Mouse (Mus musculus): Measurements from ENCODE around the gene Smarcc1. TPM values are rescaled to one million over a fixed set of nuclear protein-coding genes. Genes with fewer than 3 reads are reported as not detected.

The Smarcc1 gene
- total and polyA plus RNA-seq, 3 experiments = 26.4 to 58.3 (median 46.1) TPM

DNA sequence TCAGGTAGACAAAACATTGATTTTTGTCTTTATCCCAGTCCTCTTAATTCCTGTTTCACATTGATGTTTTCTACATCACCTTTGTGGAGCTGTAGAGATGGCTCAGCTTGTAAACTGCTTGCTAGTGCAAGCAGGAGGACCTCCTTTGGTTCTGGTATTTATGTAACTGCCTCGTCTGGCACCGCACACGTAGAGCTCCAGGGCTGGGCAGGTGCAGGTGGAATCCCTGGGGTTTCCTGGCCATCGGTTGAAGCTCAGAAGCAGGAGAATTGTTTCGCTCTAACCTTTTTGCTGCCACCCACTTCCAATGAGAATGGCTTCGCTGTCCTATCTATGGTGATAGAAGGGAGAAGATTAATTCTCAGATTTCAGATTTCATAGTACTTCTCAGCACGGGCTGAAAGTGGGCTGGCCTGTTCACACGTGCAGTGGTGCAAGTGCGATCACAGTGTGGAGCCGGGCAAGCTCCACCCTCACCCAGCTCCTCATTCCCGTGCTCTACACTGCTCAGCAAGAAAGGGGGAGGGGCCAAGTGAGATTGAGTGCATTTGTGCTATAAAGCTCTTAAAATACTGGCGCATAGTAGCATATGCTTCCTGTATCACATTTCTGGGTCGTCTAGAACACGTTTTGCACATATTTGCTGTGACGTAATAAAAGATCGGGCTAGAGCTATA, 113.0 kb downstream of the Smarcc1 start:
- no peak for DNase-seq

DNA sequence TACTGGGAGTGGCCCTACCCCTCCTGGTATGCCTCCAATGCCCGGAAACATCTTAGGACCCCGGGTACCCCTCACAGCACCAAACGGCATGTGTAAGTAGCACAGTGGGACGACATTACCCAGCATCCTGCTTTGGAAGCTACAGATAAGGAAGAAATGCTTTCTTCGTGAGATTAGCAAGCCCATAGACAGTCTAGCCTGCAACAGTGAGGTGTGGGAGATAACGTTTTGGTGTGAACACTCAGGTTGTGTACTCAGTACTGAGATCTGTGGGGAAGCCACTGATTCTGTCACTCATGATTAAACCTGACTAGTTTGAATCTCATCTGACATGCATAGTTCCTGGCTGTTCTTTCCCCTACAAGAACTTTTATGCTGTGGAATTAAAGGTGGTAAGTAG, 117.5 kb downstream of the Smarcc1 start:
- DNase-seq = no peak

GRCm38 (mm10) chr9:110243221-110243833, 125.8 kb downstream of the Smarcc1 start, which contains the start of gene Cspg5:
Gene Cspg5 (plus strand): TSS chr9:110243783.
- no peak for DNase-seq

DNA sequence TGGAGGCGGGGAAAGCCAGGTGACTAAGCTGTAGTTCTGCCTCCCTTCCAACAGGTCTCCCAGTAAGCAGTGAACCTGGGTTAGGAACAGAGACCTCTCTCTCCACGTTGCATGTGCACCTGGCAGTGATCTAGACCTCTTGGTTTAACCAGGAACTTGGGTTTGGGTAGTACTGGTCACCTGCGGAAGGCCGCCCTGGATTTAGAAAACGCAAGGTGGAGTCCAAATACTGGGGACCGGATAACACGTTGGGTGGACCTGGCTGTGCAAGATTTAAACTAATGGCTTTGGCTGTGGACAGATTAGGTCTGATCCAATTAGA, 127.0 kb downstream of the Smarcc1 start:
- DNase-seq = no peak

- peak; percentile 82 for DNase-seq
Observed at GRCm38 (mm10) chr9:110244889-110245589, 127.5 kb downstream of the Smarcc1 start.

DNA sequence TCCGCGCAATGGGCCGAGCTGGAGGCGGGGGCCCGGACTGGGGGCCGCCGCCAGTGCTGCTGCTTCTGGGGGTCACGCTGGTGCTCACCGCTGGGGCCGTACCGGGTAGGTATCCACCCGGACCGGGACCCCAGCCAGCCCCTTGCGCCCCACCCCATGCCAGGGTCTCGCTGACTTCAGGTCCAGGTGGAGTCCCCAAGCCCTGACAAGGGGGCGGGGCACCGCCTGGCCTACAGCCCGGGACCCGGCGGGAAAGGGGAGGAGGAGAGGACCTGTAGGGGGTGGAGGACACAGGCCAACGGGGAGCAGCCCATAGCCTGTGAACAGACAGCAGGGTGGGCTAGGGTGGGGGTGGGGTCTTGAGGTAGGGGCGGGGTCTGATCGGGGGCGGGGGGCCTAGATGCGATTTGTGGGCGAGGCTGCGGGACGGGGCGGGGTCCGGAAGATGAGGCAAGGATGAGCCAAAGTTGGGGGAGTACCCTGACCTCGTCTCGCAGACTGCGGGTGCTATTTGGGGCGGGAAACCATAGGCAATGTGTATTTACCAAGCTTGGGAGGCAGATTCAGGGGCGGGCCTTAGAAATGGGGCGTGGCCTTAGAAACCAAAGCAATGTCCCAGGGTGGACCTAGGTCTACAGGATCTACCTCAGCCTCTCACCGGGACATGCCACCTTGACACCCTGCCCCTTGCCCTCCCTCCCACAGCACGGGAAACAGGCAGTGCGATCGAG, 128.2 kb downstream of the Smarcc1 start:
- peak; percentile 82 for DNase-seq

- DNase-seq = no peak
Observed at GRCm38 (mm10) chr9:110246321-110246640, 128.8 kb downstream of the Smarcc1 start.

- no peak for DNase-seq
Observed at GRCm38 (mm10) chr9:110247049-110247448, 129.5 kb downstream of the Smarcc1 start.

DNA sequence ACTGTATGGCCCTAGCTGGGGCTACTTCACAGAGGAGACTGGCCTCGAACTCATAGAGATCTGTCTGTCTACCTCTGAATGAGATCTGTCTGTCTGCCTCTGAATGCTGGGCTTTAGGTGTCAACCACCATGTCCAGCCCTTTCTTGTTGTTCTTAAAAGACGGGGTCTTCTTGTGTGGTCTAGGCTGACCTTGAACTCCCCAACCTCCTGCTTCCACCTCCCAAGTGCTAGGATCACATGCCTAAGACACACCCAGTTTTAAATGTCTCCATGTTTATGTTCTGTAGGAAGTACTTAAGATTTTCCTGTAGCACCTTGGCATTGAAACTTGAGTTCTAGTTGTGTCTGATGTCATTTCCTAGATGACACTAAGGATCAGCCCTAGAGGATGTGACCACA, 131.4 kb downstream of the Smarcc1 start:
- DNase-seq = no peak

DNA sequence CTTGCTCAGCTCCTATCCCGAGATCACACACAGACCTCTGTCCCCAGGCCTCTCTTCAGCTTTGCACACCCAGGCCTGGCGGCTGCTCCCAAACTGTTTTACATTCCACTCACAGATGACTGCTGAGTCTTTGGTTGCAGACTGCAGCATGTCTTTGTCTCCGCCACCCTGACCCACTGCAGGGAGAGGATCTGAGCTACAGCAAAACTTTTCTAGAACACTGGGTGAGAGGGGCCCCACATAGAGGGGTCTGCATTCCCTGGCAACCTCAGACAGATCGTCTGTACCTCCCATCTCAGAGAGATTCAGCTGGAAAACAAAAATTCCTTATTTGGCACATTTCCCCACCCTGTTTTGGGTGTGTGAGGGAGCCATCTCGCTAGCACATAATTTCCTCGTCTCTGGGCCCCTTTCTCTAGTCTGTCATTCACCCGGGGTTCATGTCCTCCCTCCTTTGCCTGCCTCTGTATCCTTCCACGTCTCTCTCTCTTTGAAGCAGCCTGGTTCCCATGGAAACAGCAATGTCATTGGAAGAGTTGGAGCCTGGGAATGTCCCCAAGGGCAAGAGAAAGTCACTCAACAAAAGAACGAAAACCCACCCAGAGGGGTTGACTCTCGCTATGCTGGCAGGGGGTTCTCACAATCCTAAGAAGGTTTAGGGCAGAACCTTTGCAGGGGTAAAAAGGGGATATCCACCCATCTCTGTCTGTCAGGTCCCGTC, 132.5 kb downstream of the Smarcc1 start:
- peak; percentile 23 for DNase-seq

DNA sequence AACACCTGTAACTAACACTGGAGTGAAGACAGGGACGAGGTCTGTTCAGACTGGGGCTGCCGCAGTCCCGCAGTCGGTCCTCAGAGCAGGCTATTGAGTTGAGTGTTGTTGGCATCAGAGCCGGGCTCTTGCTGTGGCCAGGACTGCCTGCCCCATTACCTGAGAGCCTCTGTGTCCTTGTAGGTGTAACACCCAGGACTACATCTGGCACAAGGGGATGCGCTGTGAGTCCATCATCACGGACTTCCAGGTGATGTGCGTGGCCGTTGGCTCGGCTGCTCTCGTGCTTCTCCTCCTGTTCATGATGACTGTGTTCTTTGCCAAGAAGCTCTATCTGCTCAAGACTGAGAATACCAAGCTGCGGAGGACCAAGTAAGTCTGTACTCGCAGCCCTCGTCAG, 133.3 kb downstream of the Smarcc1 start:
- DNase-seq = no peak

- no peak for DNase-seq
Observed at GRCm38 (mm10) chr9:110255407-110256019, 138.0 kb downstream of the Smarcc1 start.

DNA sequence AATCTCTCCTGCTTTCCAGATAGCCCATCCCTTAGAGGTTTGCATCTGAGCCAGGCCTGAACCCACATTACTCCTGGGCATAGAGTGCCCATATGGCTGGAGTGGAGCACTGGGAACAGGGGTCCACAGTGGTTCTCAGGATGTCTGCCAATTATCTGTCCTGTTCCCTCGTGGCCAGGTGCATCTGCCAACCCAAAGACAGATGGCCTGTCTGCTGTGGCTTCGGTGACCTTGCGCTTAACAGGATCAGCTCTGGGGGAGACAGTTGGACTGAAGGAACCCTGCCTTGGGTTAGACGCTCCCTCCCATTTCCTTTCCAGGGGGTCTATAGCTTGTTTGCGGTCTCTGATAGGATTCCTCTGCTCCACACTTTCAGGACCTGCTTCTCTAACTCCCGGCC, 141.1 kb downstream of the Smarcc1 start:
- DNase-seq = no peak

DNA sequence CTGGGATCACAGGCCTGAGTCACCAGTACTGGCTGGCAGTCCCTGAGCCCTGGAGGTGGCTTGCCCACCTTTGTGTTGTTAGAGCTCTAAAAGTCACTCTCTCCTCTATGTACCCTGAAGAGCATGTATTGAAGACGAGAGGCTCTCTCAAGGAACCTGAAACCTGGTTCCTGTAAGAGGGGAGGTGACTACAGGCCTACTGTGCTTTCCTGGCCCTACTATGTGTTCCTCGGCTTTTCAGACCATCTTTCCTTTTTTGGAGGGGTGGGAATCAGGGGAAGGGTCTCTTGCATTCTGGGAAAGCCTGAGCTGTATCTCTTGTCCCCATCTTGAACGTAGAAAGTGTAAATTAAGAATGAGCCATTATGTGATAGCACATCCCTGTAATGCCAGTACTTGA, 141.6 kb downstream of the Smarcc1 start:
- DNase-seq = no peak

GRCm38 (mm10) chr9:110263181-110263580, 145.7 kb downstream of the Smarcc1 start:
- no peak for DNase-seq

- no peak for DNase-seq
Observed at GRCm38 (mm10) chr9:110264991-110265390, 147.5 kb downstream of the Smarcc1 start.

GRCm38 (mm10) chr9:110268416-110268815, 150.9 kb downstream of the Smarcc1 start:
- DNase-seq = no peak

GRCm38 (mm10) chr9:110272330-110272729, 154.8 kb downstream of the Smarcc1 start:
- no peak for DNase-seq

DNA sequence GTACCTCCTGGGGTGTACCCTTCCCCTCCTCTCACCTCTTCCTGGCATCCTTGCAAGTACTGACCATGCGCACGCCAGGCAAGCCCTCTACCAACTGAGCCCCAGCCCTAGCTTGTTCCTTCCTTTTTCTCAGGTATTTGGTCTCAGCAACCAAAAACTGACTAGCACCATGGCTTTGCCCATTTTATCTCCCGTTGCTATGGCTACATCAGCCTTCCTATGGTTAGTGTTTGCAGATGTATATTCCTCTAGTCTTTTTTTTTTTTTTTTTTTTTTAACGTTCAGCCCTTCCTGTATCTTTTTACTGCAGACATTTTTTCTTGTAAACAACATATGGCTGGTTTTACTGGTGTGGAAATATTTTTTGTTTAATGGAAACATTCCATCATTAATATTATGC, 156.0 kb downstream of the Smarcc1 start:
- no peak for DNase-seq

DNA sequence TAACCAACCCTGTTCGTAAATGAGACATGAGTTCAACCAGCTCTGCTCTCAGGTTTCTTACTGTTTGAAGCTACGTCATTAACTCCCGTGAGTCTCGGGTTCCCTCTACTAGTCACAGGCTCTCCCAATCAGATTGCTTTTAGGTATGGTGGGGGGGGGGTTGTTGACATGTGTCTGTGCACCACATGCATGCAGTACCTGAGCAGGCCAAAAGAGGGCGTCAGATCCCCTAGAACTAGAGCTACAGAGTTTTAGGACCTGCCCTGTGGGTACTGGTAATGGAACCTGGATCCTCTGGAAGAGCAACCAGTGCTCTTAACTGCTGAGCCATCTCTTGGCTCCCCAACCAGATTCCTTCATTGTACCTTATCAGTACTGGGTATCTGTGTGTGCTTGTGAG, 158.4 kb downstream of the Smarcc1 start:
- DNase-seq = no peak

GRCm38 (mm10) chr9:110277431-110277881, 159.9 kb downstream of the Smarcc1 start:
- peak; percentile 89 for DNase-seq

Measured in adrenal gland, adult 2 months (tissue).